In genomic region chr17:84957487-84958259, GRCm38 (mm10) we compare ENCODE assay signal across 8 mouse cellular contexts. TPM values are rescaled to one million over a fixed set of nuclear protein-coding genes. Genes with fewer than 3 reads are reported as not detected.
A peak's percentile ranks its signal among the peaks of the same experiment; 100 is the strongest.
DNase-seq lines count a peak whose midpoint lies in the region; ATAC-seq and TF ChIP-seq lines count a peak whose summit lies in the region.

No protein-coding gene starts in this region.

- H3K36me3 ChIP-seq in heart, embryonic 12.5 days: no peaks in the 10 kb centered on the region
- H3K36me3 ChIP-seq in kidney, postnatal 0 days (ENCODE audit: insufficient read depth, low read length): no peaks in the 10 kb centered on the region
- H3K36me3 ChIP-seq in liver, embryonic 11.5 days (ENCODE audit: control insufficient read depth, insufficient read depth, low read length): no peaks in the 10 kb centered on the region
- H3K36me3 ChIP-seq in stomach, embryonic 14.5 days (ENCODE audit: control insufficient read depth, insufficient read depth, low read length): no peaks in the 10 kb centered on the region

- no peaks in the 10 kb centered on the region for H3K27me3 ChIP-seq in heart, embryonic 12.5 days (replicated peaks)
- H3K27me3 ChIP-seq in kidney, postnatal 0 days (ENCODE audit: insufficient read depth, low read length): no peaks in the 10 kb centered on the region
- no peaks in the 10 kb centered on the region for H3K27me3 ChIP-seq in liver, embryonic 11.5 days (replicated peaks; ENCODE audit: control insufficient read depth, insufficient read depth, low read length)
- H3K27me3 ChIP-seq in stomach, embryonic 14.5 days (ENCODE audit: control insufficient read depth, insufficient read depth, low read length): no peaks in the 10 kb centered on the region

- ATAC-seq in erythroid progenitor cell, adult 5-6 weeks (replicated peaks; ENCODE audit: low FRiP score, poor library complexity, severe bottlenecking): peak; percentile 83
- ATAC-seq in heart, embryonic 12.5 days (ENCODE audit: insufficient number of reproducible peaks, low FRiP score): peak; percentile 99
- ATAC-seq in kidney, postnatal 0 days (replicated peaks; ENCODE audit: low FRiP score, low read depth): peak; percentile 99
- peak; percentile 97 for ATAC-seq in liver, embryonic 11.5 days (replicated peaks; ENCODE audit: low FRiP score)
- ATAC-seq in stomach, embryonic 14.5 days (ENCODE audit: insufficient number of reproducible peaks, insufficient read depth, low FRiP score, low read depth): peak; percentile 98

- H3K9me3 ChIP-seq in heart, embryonic 12.5 days (replicated peaks): no peaks in the 10 kb centered on the region
- no peaks in the 10 kb centered on the region for H3K9me3 ChIP-seq in kidney, postnatal 0 days (replicated peaks; ENCODE audit: low read length)
- no peaks in the 10 kb centered on the region for H3K9me3 ChIP-seq in liver, embryonic 11.5 days (ENCODE audit: control insufficient read depth, low read length)
- H3K9me3 ChIP-seq in stomach, embryonic 14.5 days (ENCODE audit: control insufficient read depth, low read depth, low read length): no peaks in the 10 kb centered on the region

- peak overlapping the region; percentile 95 for H3K4me3 ChIP-seq in heart, embryonic 12.5 days
- peak overlapping the region; percentile 92 for H3K4me3 ChIP-seq in kidney, postnatal 0 days (replicated peaks; ENCODE audit: low read depth, low read length)
- H3K4me3 ChIP-seq in liver, embryonic 11.5 days (ENCODE audit: low read depth, low read length): peak overlapping the region; percentile 99
- peak overlapping the region; percentile 96 for H3K4me3 ChIP-seq in stomach, embryonic 14.5 days (ENCODE audit: low read depth, low read length)

- peaks cover 26% of the 10 kb centered on the region for H3K4me1 ChIP-seq in heart, embryonic 12.5 days (replicated peaks)
- peaks cover 14% of the 10 kb centered on the region; the same call in 1 of the 2 replicates for H3K4me1 ChIP-seq in kidney, postnatal 0 days (replicated peaks; ENCODE audit: insufficient read depth, low read length)
- peaks cover 20% of the 10 kb centered on the region for H3K4me1 ChIP-seq in liver, embryonic 11.5 days (replicated peaks; ENCODE audit: control insufficient read depth, insufficient read depth, low read length)
- H3K4me1 ChIP-seq in stomach, embryonic 14.5 days (ENCODE audit: control insufficient read depth, insufficient read depth, low read length): peaks cover 18% of the 10 kb centered on the region

- H3K9ac ChIP-seq in heart, embryonic 12.5 days: peak overlapping the region; percentile 99
- peak overlapping the region; percentile 89 for H3K9ac ChIP-seq in kidney, postnatal 0 days (ENCODE audit: low read depth, low read length)
- H3K9ac ChIP-seq in liver, embryonic 11.5 days (ENCODE audit: low read depth, low read length): peak overlapping the region; percentile 99
- peak overlapping the region; percentile 96 for H3K9ac ChIP-seq in stomach, embryonic 14.5 days (replicated peaks; ENCODE audit: low read depth, low read length)

- DNase-seq in CD4-positive helper T cell, adult 2 months (ENCODE audit: low read depth, low spot score): peak; percentile 100
- DNase-seq in brain, embryonic 18.5 days (ENCODE audit: low read depth, low spot score): peak; percentile 100
- DNase-seq in kidney, postnatal 0 days (ENCODE audit: low spot score): peak; percentile 100
- DNase-seq in liver, embryonic 11.5 days (ENCODE audit: low spot score): peak; percentile 97
- DNase-seq in naive thymus-derived CD4-positive, alpha-beta T cell, adult 2 months (ENCODE audit: low read depth): peak; percentile 100

- WGBS in heart, embryonic 12.5 days: under 1% methylated on average over 54 of the region's 55 CpGs
- WGBS in kidney, postnatal 0 days: under 1% methylated on average over 55 of the region's 55 CpGs
- WGBS in liver, embryonic 11.5 days: under 1% methylated on average over 53 of the region's 55 CpGs
- 0% methylated on average over 55 of the region's 55 CpGs for WGBS in stomach, embryonic 14.5 days

- peak overlapping the region; percentile 85 for H3K4me2 ChIP-seq in heart, embryonic 12.5 days
- H3K4me2 ChIP-seq in kidney, postnatal 0 days (ENCODE audit: low read length): peak overlapping the region; percentile 76
- peak overlapping the region; percentile 89 for H3K4me2 ChIP-seq in liver, embryonic 11.5 days
- peak overlapping the region; percentile 66; the same call in 1 of the 2 replicates for H3K4me2 ChIP-seq in stomach, embryonic 14.5 days (replicated peaks; ENCODE audit: low read depth, low read length)

- no peak for TF ChIP-seq CTCF in kidney, postnatal 0 days (IDR thresholded peaks at IDR 0.05; ENCODE audit: low read depth)

- peak overlapping the region; percentile 96 for H3K27ac ChIP-seq in heart, embryonic 12.5 days (ENCODE audit: poor library complexity, severe bottlenecking)
- peak overlapping the region; percentile 95 for H3K27ac ChIP-seq in kidney, postnatal 0 days
- H3K27ac ChIP-seq in liver, embryonic 11.5 days (ENCODE audit: low read depth, low read length): peak overlapping the region; percentile 94
- H3K27ac ChIP-seq in stomach, embryonic 14.5 days (ENCODE audit: low read length): peak overlapping the region; percentile 94

RNA-seq across cellular contexts. Expression of gene Ppm1b, which starts 1.1 kb away (rescaled TPM):
- total RNA-seq in erythroid progenitor cell, adult 5-6 weeks (2015; ENCODE audit: low replicate concordance): 102 and 124 TPM in 2 replicates
- total RNA-seq in erythroid progenitor cell, adult 5-6 weeks (2017; ENCODE audit: low replicate concordance): 107 and 145 TPM in 2 replicates
- polyA plus RNA-seq in heart, embryonic 12.5 days (2016; fragmentation: Nextera tagmentation; extraction: Ambion mirVana): 73.9 and 78.9 TPM in 2 replicates
- 66.2 and 67.3 TPM in 2 replicates for polyA plus RNA-seq in kidney, postnatal 0 days (2015; fragmentation: Nextera tagmentation; extraction: Ambion mirVana)
- 73.2 and 80.0 TPM in 2 replicates for polyA plus RNA-seq in liver, embryonic 11.5 days (2014; fragmentation: Nextera tagmentation; extraction: Ambion mirVana)
- polyA plus RNA-seq in stomach, embryonic 14.5 days (2014; fragmentation: Nextera tagmentation; extraction: Ambion mirVana): 63.4 and 70.2 TPM in 2 replicates

Comparison
In these comparisons a context has a peak if more than half of its experiments do, and no peak if none do; other contexts are left out.
1. Peak in every context shown above with its lines: DNase-seq, ATAC-seq, H3K4me3 ChIP-seq and H3K27ac ChIP-seq.